Mouse (Mus musculus) liver, embryonic 14 days (tissue): ENCODE results near the gene Cacna1c. TPM values are rescaled to one million over a fixed set of nuclear protein-coding genes. Genes with fewer than 3 reads are reported as not detected.

Experiments used
- polyA plus RNA-seq: library from polyadenylated mRNA; depleted of rRNA; stranded (reverse); fragments of >200 nt; gene quantifications from 2 replicates; pipeline ENCODE4 v1.2.3, GENCODE M21; 2012; rRNA removed

Gene Cacna1c
- polyA plus RNA-seq, result 0.25 and 0.27 TPM in 2 replicates

DNA sequence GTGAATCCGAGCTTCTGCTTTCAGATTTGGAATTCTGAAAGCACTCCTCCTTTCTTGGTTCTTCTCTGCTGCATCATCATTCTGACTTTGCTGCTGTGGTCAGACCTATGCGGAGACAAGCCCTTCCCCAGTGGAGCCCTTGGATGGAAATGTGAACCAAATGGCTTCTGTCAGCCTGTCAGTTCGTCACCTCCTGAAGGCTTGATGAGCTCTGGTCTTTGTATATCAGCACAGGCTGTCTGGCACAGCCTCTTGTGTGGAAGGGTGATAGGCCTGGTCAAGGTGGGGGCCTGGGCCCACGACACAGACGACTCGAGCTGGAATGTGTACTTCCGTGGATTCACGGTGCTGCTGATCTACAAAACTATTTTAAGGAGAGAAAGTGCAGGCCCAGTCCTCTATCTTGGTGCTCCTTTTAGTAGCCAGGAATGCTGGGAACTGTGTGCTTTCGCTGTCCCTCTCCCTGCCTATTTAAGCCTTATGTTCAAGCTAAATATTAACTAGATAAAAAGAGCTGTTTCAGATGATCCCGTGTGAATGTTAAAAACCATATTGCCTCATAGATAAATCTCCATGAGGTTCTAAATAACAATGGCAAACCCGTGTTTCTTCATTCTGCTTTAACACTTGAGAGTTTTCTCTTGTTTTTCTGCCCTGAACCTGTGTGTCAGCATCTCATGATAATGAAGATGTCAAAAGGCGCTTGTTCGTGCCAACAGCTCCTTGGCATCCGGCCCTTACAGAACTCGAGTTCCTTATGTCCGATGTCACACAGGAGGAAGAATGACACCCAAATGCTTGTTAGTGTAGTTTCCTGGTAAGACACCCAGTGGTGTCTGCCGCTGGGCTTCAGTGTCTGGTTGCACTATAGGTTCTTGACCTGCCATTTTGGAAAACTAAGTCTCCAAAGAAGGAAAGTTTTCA is at the start of gene Cacna1c:
Cacna1c (minus strand) TSS at position 37 of the 924 bp plus-strand sequence.

DNA sequence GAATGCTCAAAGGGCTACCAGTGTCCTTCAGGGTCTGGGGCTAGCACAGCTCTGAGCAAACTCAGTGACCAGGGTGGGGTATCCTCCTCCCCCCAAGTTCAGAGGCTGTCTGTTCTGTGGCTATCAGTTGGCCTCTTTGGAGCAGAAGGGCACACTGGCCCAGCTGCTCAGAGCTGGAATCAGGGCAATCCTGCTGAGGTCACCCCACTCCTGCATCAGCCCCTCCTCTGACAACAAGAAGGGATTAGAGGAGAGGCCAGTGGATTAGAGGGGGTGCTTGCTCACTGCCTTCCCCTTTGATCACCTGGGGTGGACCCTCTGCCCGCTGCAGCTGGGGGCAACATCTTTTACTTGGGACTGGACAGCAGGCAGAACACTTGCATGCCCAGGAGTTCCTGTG is 40.0 kb upstream of the Cacna1c start, which contains the start of gene Cacna2d4:
Cacna2d4 (plus strand) TSS at position 286 of the 400 bp plus-strand sequence.

DNA sequence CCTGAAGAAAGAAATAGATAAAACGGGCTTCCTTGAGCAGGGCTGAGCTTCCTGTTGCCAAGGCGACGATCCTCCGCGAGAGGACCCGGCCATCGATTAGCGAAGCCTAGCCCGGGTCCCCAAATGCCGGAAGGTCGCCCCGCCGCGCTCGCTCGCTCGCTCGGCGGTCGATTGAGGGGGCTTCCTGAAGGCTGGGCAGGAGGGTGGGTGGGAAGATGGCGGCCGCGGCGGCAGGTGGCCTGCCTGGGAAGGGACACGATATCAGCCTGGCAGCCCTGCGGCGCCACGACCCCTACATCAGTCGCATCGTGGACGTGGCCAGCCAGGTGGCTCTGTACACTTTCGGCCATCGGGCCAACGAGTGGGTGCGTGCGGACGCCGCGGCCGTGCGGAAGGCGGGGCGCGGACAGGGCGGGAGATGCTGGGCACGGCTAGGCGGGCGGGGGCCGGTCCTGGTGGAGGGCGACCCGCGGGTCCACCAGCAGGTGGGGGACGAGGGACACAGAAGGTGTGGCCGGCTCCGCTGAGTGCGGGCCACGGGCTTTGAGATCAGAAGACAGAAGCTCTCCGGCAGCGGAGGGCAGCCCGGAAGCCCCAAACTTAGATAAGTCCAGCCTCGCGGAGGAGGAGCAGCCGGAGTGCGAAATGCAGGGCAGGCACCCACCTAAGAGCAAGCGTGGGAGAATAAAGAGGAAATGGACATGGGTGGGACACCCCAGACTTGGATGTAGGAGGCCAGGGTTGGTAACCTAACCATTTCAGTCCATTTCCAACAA is 21.0 kb downstream of the Cacna1c start, which contains the start of gene Dcp1b:
Dcp1b (plus strand) TSS at position 176 of the 776 bp plus-strand sequence.

DNA sequence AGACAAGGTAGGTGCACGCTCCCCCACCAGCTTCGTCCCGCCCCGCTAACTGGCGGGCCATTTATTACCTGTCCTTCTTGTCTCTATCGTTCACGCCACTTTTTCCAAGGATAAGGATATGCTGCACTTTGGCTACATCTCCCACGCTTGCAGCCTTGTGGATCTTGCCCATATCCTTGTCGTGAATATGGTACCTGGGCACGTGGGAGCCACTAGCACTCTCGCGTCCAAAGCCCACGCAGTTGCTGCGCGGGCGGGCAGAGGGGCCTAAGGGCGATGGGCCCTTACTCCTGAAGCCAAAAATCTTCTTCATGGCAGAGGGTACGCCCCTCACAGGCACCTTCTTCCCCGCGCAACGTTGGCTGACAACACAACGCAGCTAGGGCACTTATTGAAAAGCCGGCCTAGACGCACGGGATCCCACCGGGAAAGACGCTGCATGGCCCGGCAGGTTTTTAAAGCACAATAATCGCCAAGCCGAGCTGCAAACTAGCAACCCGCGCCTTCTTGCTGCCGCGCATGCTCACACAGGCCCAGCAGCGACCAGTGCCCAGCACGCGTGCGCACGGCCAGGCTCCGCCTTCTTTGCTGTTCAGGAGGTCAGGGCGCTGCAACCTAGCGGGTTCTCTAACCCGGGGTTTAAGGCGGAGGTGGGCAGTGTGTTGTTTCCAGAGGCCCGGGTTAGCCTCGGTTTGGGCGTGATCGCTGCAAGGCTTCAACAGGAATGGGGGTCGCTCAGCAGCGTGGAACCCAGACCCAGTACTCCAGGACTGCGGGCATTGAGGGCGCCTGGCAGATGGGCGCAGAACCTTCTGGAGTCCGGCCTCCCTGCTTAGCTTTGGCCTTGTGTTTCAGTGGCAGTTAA is 634.2 kb downstream of the Cacna1c start, which contains the start of gene Ankrd26:
Ankrd26 (minus strand) TSS at position 482 of the 865 bp plus-strand sequence.

Other genes with a start within 250 kb of the Cacna1c start
- gene Dcp1b, start 21.2 kb downstream of the Cacna1c start, polyA plus RNA-seq, result 4.9 and 5.6 TPM in 2 replicates
- gene Cacna2d4, start 40.1 kb upstream of the Cacna1c start, polyA plus RNA-seq, result under 0.01 TPM in 1 of 2 replicates, not detected in the other
- gene Lrtm2, start 134.3 kb upstream of the Cacna1c start, polyA plus RNA-seq, result 0.01 and 0.02 TPM in 2 replicates
- gene Adipor2, start 221.3 kb upstream of the Cacna1c start, polyA plus RNA-seq, result 17.6 and 20.4 TPM in 2 replicates